ENCODE assay signal across 8 mouse cellular contexts in genomic region chr19:6400096-6401086, GRCm38 (mm10). TPM values are rescaled to one million over a fixed set of nuclear protein-coding genes. Genes with fewer than 3 reads are reported as not detected.
DNase-seq lines count a peak whose midpoint lies in the region; ATAC-seq lines count a peak whose summit lies in the region.

No protein-coding gene starts in this region.

- H3K27ac ChIP-seq in heart, embryonic 15.5 days: peak overlapping the region; percentile 74
- peak overlapping the region; percentile 65 for H3K27ac ChIP-seq in liver, embryonic 11.5 days (ENCODE audit: low read depth, low read length)
- peak overlapping the region; percentile 84 for H3K27ac ChIP-seq in neural tube, embryonic 15.5 days (replicated peaks)

- peak; percentile 28 for DNase-seq in kidney, adult 18-20 months
- no peak for DNase-seq in kidney, adult 11 months
- DNase-seq in MEL-GATA-1-ER (ENCODE audit: extremely low read depth, low read depth) (peak; percentile 33), MN1 (ENCODE audit: low spot score) (no peak)
- no peak for DNase-seq in liver, embryonic 11.5 days (ENCODE audit: low spot score)
- no peak for DNase-seq in c-Kit-positive CD71-positive TER-119-positive erythroid progenitor cells, embryonic 14.5 days (ENCODE audit: low spot score)

- H3K4me1 ChIP-seq in heart, embryonic 15.5 days (replicated peaks): peaks cover 38% of the 10 kb centered on the region
- H3K4me1 ChIP-seq in liver, embryonic 11.5 days (replicated peaks; ENCODE audit: control insufficient read depth, insufficient read depth, low read length): peaks cover 43% of the 10 kb centered on the region
- H3K4me1 ChIP-seq in neural tube, embryonic 15.5 days: peaks cover 44% of the 10 kb centered on the region

- H3K9me3 ChIP-seq in heart, embryonic 15.5 days (replicated peaks): no peaks in the 10 kb centered on the region
- no peaks in the 10 kb centered on the region for H3K9me3 ChIP-seq in liver, embryonic 11.5 days (ENCODE audit: control insufficient read depth, low read length)
- no peaks in the 10 kb centered on the region for H3K9me3 ChIP-seq in neural tube, embryonic 15.5 days (replicated peaks)

- H3K4me3 ChIP-seq in heart, embryonic 15.5 days: peak overlapping the region; percentile 69
- peak overlapping the region; percentile 71 for H3K4me3 ChIP-seq in liver, embryonic 11.5 days (ENCODE audit: low read depth, low read length)
- peak overlapping the region; percentile 63 for H3K4me3 ChIP-seq in neural tube, embryonic 15.5 days (replicated peaks)

- WGBS in heart, embryonic 15.5 days: 2% methylated on average over 29 of the region's 29 CpGs
- 3% methylated on average over 29 of the region's 29 CpGs for WGBS in liver, embryonic 11.5 days
- 1% methylated on average over 29 of the region's 29 CpGs for WGBS in neural tube, embryonic 15.5 days

- H3K9ac ChIP-seq in heart, embryonic 15.5 days: peak overlapping the region; percentile 72
- H3K9ac ChIP-seq in liver, embryonic 11.5 days (ENCODE audit: low read depth, low read length): peak overlapping the region; percentile 72
- H3K9ac ChIP-seq in neural tube, embryonic 15.5 days (replicated peaks): peak overlapping the region; percentile 66

- H3K36me3 ChIP-seq in heart, embryonic 15.5 days: peaks cover 3% of the 10 kb centered on the region; the same call in 1 of the 2 replicates
- no peaks in the 10 kb centered on the region for H3K36me3 ChIP-seq in liver, embryonic 11.5 days (ENCODE audit: control insufficient read depth, insufficient read depth, low read length)
- peaks cover 6% of the 10 kb centered on the region; the same call in 1 of the 2 replicates for H3K36me3 ChIP-seq in neural tube, embryonic 15.5 days

- peak overlapping the region; percentile 100 for H3K4me2 ChIP-seq in heart, embryonic 15.5 days
- peak overlapping the region; percentile 100 for H3K4me2 ChIP-seq in liver, embryonic 11.5 days
- H3K4me2 ChIP-seq in neural tube, embryonic 15.5 days: peak overlapping the region; percentile 98

- peak; percentile 2; the same call in 1 of the 2 replicates for ATAC-seq in heart, embryonic 15.5 days (replicated peaks; ENCODE audit: insufficient number of reproducible peaks, insufficient read depth, low FRiP score, low read depth)
- ATAC-seq in liver, embryonic 11.5 days (replicated peaks; ENCODE audit: low FRiP score): no peak
- ATAC-seq in neural tube, embryonic 15.5 days (ENCODE audit: low FRiP score): peak; percentile 25

- peaks cover 18% of the 10 kb centered on the region; the same call in 1 of the 2 replicates for H3K27me3 ChIP-seq in heart, embryonic 15.5 days
- peaks cover 18% of the 10 kb centered on the region for H3K27me3 ChIP-seq in liver, embryonic 11.5 days (replicated peaks; ENCODE audit: control insufficient read depth, insufficient read depth, low read length)
- peaks cover 19% of the 10 kb centered on the region; the same call in 1 of the 2 replicates for H3K27me3 ChIP-seq in neural tube, embryonic 15.5 days (replicated peaks)

RNA-seq across cellular contexts. Expression of gene Rasgrp2, which starts 1.3 kb away (rescaled TPM):
- polyA plus RNA-seq in heart, embryonic 15.5 days (2015; fragmentation: Nextera tagmentation; extraction: Ambion mirVana): 54.8 TPM in 2 replicates
- polyA plus RNA-seq in liver, embryonic 11.5 days (2014; fragmentation: Nextera tagmentation; extraction: Ambion mirVana): 97.6 and 105 TPM in 2 replicates
- 197 and 217 TPM in 2 replicates for polyA plus RNA-seq in neural tube, embryonic 15.5 days (2015; fragmentation: Nextera tagmentation; extraction: Ambion mirVana)

RNA-seq across cellular contexts. Expression of gene Pygm, which starts 16.2 kb away (rescaled TPM):
- 282 and 297 TPM in 2 replicates for polyA plus RNA-seq in heart, embryonic 15.5 days (2015; fragmentation: Nextera tagmentation; extraction: Ambion mirVana)
- polyA plus RNA-seq in liver, embryonic 11.5 days (2014; fragmentation: Nextera tagmentation; extraction: Ambion mirVana): 1.4 and 4.3 TPM in 2 replicates
- polyA plus RNA-seq in neural tube, embryonic 15.5 days (2015; fragmentation: Nextera tagmentation; extraction: Ambion mirVana): 7.5 and 12.0 TPM in 2 replicates

RNA-seq across cellular contexts. Expression of gene Nrxn2, which starts 18.1 kb away (rescaled TPM):
- polyA plus RNA-seq in heart, embryonic 15.5 days (2015; fragmentation: Nextera tagmentation; extraction: Ambion mirVana): 0.47 and 0.60 TPM in 2 replicates
- 1.1 and 1.6 TPM in 2 replicates for polyA plus RNA-seq in liver, embryonic 11.5 days (2014; fragmentation: Nextera tagmentation; extraction: Ambion mirVana)
- polyA plus RNA-seq in neural tube, embryonic 15.5 days (2015; fragmentation: Nextera tagmentation; extraction: Ambion mirVana): 31.3 and 45.7 TPM in 2 replicates

RNA-seq across cellular contexts. Expression of gene Sf1, which starts 36.9 kb away (rescaled TPM):
- 79.0 and 98.4 TPM in 2 replicates for polyA plus RNA-seq in heart, embryonic 15.5 days (2015; fragmentation: Nextera tagmentation; extraction: Ambion mirVana)
- polyA plus RNA-seq in liver, embryonic 11.5 days (2014; fragmentation: Nextera tagmentation; extraction: Ambion mirVana): 194 and 203 TPM in 2 replicates
- 88.7 and 104 TPM in 2 replicates for polyA plus RNA-seq in neural tube, embryonic 15.5 days (2015; fragmentation: Nextera tagmentation; extraction: Ambion mirVana)

RNA-seq across cellular contexts. Expression of gene Map4k2, which starts 59.5 kb away (rescaled TPM):
- 12.6 and 17.9 TPM in 2 replicates for polyA plus RNA-seq in heart, embryonic 15.5 days (2015; fragmentation: Nextera tagmentation; extraction: Ambion mirVana)
- 12.9 and 14.2 TPM in 2 replicates for polyA plus RNA-seq in liver, embryonic 11.5 days (2014; fragmentation: Nextera tagmentation; extraction: Ambion mirVana)
- 21.9 and 22.2 TPM in 2 replicates for polyA plus RNA-seq in neural tube, embryonic 15.5 days (2015; fragmentation: Nextera tagmentation; extraction: Ambion mirVana)

Comparison
In these comparisons a context has a peak if more than half of its experiments do, and no peak if none do; other contexts are left out.
1. DNase-seq: peak in kidney, adult 18-20 months (single experiment) and MEL-GATA-1-ER (single experiment); none in kidney, adult 11 months (single experiment), liver, embryonic 11.5 days (single experiment), c-Kit-positive CD71-positive TER-119-positive erythroid progenitor cells, embryonic 14.5 days (single experiment) and MN1 (single experiment).
2. RNA of gene Pygm, which starts 16.2 kb away (polyA plus RNA-seq): 282 to 297 TPM in heart, embryonic 15.5 days; 7.5 to 12.0 TPM in neural tube, embryonic 15.5 days and 1.4 to 4.3 TPM in liver, embryonic 11.5 days; every median in the first group is over 10 times any median in the second.
3. RNA of gene Nrxn2, which starts 18.1 kb away (polyA plus RNA-seq): 31.3 to 45.7 TPM in neural tube, embryonic 15.5 days; 1.1 to 1.6 TPM in liver, embryonic 11.5 days and 0.47 to 0.60 TPM in heart, embryonic 15.5 days; every median in the first group is over 10 times any median in the second.
4. Peak in every context shown above with its lines, with median percentiles within 50 percentile points of each other: H3K27ac ChIP-seq, H3K4me2 ChIP-seq, H3K4me3 ChIP-seq and H3K9ac ChIP-seq.